Mouse (Mus musculus) brain, embryonic 14.5 days (tissue): ENCODE measurements around the gene Mtrex.

Source experiments
- CTCF ChIP-seq: fragments of 200-500 bp; IDR thresholded peaks from 2 replicates; pipeline ENCODE4 v1.5.1; 2012; ENCODE audit warnings: inconsistent platforms, mild to moderate bottlenecking, moderate library complexity, borderline replicate concordance; ENCODE audit not compliant: insufficient read depth, insufficient read length; ENCODE audit errors: extremely low read depth
- POLR2A ChIP-seq: fragments of 200-500 bp; IDR thresholded peaks from 2 replicates; pipeline ENCODE4 v1.6.1; 2012; ENCODE audit warnings: mild to moderate bottlenecking, inconsistent platforms, borderline replicate concordance; ENCODE audit not compliant: poor library complexity, insufficient read depth, insufficient read length, severe bottlenecking; ENCODE audit errors: extremely low read depth

DNA sequence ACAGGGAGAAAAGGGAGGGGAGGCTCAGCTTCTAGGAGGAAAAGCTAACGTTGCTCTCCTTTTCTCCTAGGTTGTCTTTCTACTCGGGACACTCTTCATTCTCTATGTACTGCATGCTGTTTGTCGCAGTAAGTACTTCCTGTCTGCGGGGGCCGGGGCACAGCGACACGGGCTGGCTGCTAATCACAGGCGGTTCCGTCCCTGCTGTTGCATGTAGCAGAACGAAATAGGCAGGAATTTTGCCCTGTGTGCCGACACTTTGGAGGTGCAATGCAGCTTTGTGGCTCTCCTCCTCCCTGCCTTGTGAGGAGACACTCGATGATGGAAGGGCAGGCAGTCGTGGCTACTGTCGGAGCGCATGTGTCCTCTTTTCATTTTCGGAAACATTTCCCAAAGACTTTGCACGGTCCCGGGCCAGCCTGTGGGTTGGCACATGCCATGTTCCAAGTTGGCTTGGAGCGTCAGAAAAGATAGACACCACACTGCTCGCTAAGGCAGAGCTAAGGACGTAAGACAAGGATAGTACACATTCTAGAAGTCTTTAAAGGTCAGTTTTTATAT is 67.5 kb downstream of the Mtrex start:
- TF ChIP-seq POLR2A (no peak), CTCF (no peak)
